Mouse (Mus musculus): ENCODE data around the gene Trim68. TPM values are rescaled to one million over a fixed set of nuclear protein-coding genes. Genes with fewer than 3 reads are reported as not detected.

Trim68 gene
- total RNA-seq (2014; rRNA removed): 6.9 and 7.1 TPM in 2 replicates
- polyA plus RNA-seq (2015; fragmentation: Nextera tagmentation; extraction: Ambion mirVana): 4.9 and 5.7 TPM in 2 replicates

- H3K27ac ChIP-seq (ENCODE audit: low read depth, low read length): peak within 1 kb of the TSS; percentile 62
- DNase-seq (ENCODE audit: low spot score): peak; percentile 89
- H3K9ac ChIP-seq (replicated peaks; ENCODE audit: low read length, poor library complexity, severe bottlenecking): peak within 1 kb of the TSS; percentile 63
- 0% methylated on average over 25 of the region's 40 CpGs for WGBS
- no peaks in the 10 kb centered on the region for H3K9me3 ChIP-seq (ENCODE audit: low read length)
- H3K36me3 ChIP-seq (ENCODE audit: insufficient read depth, low read length): no peaks in the 10 kb centered on the region
- no peaks in the 10 kb centered on the region for H3K27me3 ChIP-seq (ENCODE audit: insufficient read depth, low read length)
- peak; percentile 99 for ATAC-seq (ENCODE audit: low FRiP score)
- no peaks in the 10 kb centered on the region for H3K4me1 ChIP-seq (ENCODE audit: insufficient read depth, low read length)
- TF ChIP-seq CTCF (IDR thresholded peaks at IDR 0.05): 0 out of 2 replicates have a peak, but pooled peaks have one; percentile 1
- H3K4me3 ChIP-seq (ENCODE audit: low read depth, low read length): peak within 1 kb of the TSS; percentile 60
- peak within 1 kb of the TSS; percentile 88 for H3K4me2 ChIP-seq (ENCODE audit: low read depth, low read length, poor library complexity, severe bottlenecking)
Measured at GRCm38 (mm10) chr7:102686944-102687501, at the start of gene Trim68. Trim68 (minus strand) TSS chr7:102687327.

- no peak for TF ChIP-seq CTCF (IDR thresholded peaks at IDR 0.05)
- Histone ChIP-seq H3K9me3 (ENCODE audit: low read length) (no peaks in the 10 kb centered on the region), H3K4me1 (ENCODE audit: insufficient read depth, low read length) (no peaks in the 10 kb centered on the region), H3K4me3 (ENCODE audit: low read depth, low read length) (no peak overlapping the region), H3K27ac (ENCODE audit: low read depth, low read length) (no peak overlapping the region), H3K36me3 (ENCODE audit: insufficient read depth, low read length) (no peaks in the 10 kb centered on the region), H3K27me3 (ENCODE audit: insufficient read depth, low read length) (no peaks in the 10 kb centered on the region), H3K9ac (replicated peaks; ENCODE audit: low read length, poor library complexity, severe bottlenecking) (no peak overlapping the region), H3K4me2 (ENCODE audit: low read depth, low read length, poor library complexity, severe bottlenecking) (no peak overlapping the region)
- DNase-seq (ENCODE audit: low spot score) (no peak), ATAC-seq (ENCODE audit: low FRiP score) (no peak)
- WGBS: 80% methylated on average over 1 of the region's 1 CpGs
Measured at GRCm38 (mm10) chr7:102733793-102734192, 46.7 kb upstream of the Trim68 start.

- no peak within 1 kb of the TSS for H3K27ac ChIP-seq (ENCODE audit: low read depth, low read length)
- no peak for TF ChIP-seq CTCF (IDR thresholded peaks at IDR 0.05)
- no peak for DNase-seq (ENCODE audit: low spot score)
- H3K36me3 ChIP-seq (ENCODE audit: insufficient read depth, low read length): no peaks in the 10 kb centered on the region
- no peak for ATAC-seq (ENCODE audit: low FRiP score)
- no peaks in the 10 kb centered on the region for H3K9me3 ChIP-seq (ENCODE audit: low read length)
- H3K4me3 ChIP-seq (ENCODE audit: low read depth, low read length): no peak within 1 kb of the TSS
- H3K4me1 ChIP-seq (ENCODE audit: insufficient read depth, low read length): no peaks in the 10 kb centered on the region
- H3K9ac ChIP-seq (replicated peaks; ENCODE audit: low read length, poor library complexity, severe bottlenecking): no peak within 1 kb of the TSS
- no peaks in the 10 kb centered on the region for H3K27me3 ChIP-seq (ENCODE audit: insufficient read depth, low read length)
- H3K4me2 ChIP-seq (ENCODE audit: low read depth, low read length, poor library complexity, severe bottlenecking): no peak within 1 kb of the TSS
Measured at GRCm38 (mm10) chr7:102727391-102727790, 40.3 kb upstream of the Trim68 start, which contains the start of gene Olfr559. Olfr559 (minus strand) TSS chr7:102727491.

GRCm38 (mm10) chr7:102718970-102719369 is 31.8 kb upstream of the Trim68 start, which contains the start of gene Olfr33:
Olfr33 (minus strand) TSS chr7:102719070.
- Histone ChIP-seq H3K9ac (replicated peaks; ENCODE audit: low read length, poor library complexity, severe bottlenecking) (no peak within 1 kb of the TSS), H3K27me3 (ENCODE audit: insufficient read depth, low read length) (no peaks in the 10 kb centered on the region), H3K9me3 (ENCODE audit: low read length) (no peaks in the 10 kb centered on the region), H3K4me1 (ENCODE audit: insufficient read depth, low read length) (no peaks in the 10 kb centered on the region), H3K4me2 (ENCODE audit: low read depth, low read length, poor library complexity, severe bottlenecking) (no peak within 1 kb of the TSS), H3K36me3 (ENCODE audit: insufficient read depth, low read length) (no peaks in the 10 kb centered on the region), H3K4me3 (ENCODE audit: low read depth, low read length) (no peak within 1 kb of the TSS), H3K27ac (ENCODE audit: low read depth, low read length) (no peak within 1 kb of the TSS)
- 47% methylated on average over 1 of the region's 1 CpGs for WGBS
- no peak for TF ChIP-seq CTCF (IDR thresholded peaks at IDR 0.05)
- DNase-seq (ENCODE audit: low spot score) (no peak), ATAC-seq (ENCODE audit: low FRiP score) (no peak)

GRCm38 (mm10) chr7:102701915-102702314 is 14.8 kb upstream of the Trim68 start, which contains the start of gene Olfr558:
Olfr558 (plus strand) TSS chr7:102702215.
- H3K4me3 ChIP-seq (ENCODE audit: low read depth, low read length): no peak within 1 kb of the TSS
- no peak within 1 kb of the TSS for H3K9ac ChIP-seq (replicated peaks; ENCODE audit: low read length, poor library complexity, severe bottlenecking)
- H3K36me3 ChIP-seq (ENCODE audit: insufficient read depth, low read length): no peaks in the 10 kb centered on the region
- H3K4me1 ChIP-seq (ENCODE audit: insufficient read depth, low read length): no peaks in the 10 kb centered on the region
- TF ChIP-seq CTCF (IDR thresholded peaks at IDR 0.05): no peak
- no peaks in the 10 kb centered on the region for H3K9me3 ChIP-seq (ENCODE audit: low read length)
- H3K27ac ChIP-seq (ENCODE audit: low read depth, low read length): no peak within 1 kb of the TSS
- ATAC-seq (ENCODE audit: low FRiP score) (no peak), DNase-seq (ENCODE audit: low spot score) (no peak)
- no peak within 1 kb of the TSS for H3K4me2 ChIP-seq (ENCODE audit: low read depth, low read length, poor library complexity, severe bottlenecking)
- H3K27me3 ChIP-seq (ENCODE audit: insufficient read depth, low read length): no peaks in the 10 kb centered on the region

- no peaks in the 10 kb centered on the region for H3K36me3 ChIP-seq (ENCODE audit: insufficient read depth, low read length)
- no peaks in the 10 kb centered on the region for H3K4me1 ChIP-seq (ENCODE audit: insufficient read depth, low read length)
- no peaks in the 10 kb centered on the region for H3K9me3 ChIP-seq (ENCODE audit: low read length)
- 90% methylated on average over 7 of the region's 7 CpGs for WGBS
- ATAC-seq (ENCODE audit: low FRiP score): no peak
- no peak overlapping the region for H3K9ac ChIP-seq (replicated peaks; ENCODE audit: low read length, poor library complexity, severe bottlenecking)
- DNase-seq (ENCODE audit: low spot score): no peak
- H3K27me3 ChIP-seq (ENCODE audit: insufficient read depth, low read length): no peaks in the 10 kb centered on the region
- no peak for TF ChIP-seq CTCF (IDR thresholded peaks at IDR 0.05)
- H3K4me3 ChIP-seq (ENCODE audit: low read depth, low read length): no peak overlapping the region
- no peak overlapping the region for H3K4me2 ChIP-seq (ENCODE audit: low read depth, low read length, poor library complexity, severe bottlenecking)
- no peak overlapping the region for H3K27ac ChIP-seq (ENCODE audit: low read depth, low read length)
Measured at GRCm38 (mm10) chr7:102698461-102698860, 11.3 kb upstream of the Trim68 start.
